Mouse (Mus musculus) embryonic stem cell, embryonic (primary cell): ENCODE data around the gene Ttbk1.

Source experiments
- CTCF ChIA-PET, 4 experiments: fragments of 300-600 bp in 2 of 4; fragments of 350-600 bp in 2 of 4; sonication (Branson Sonifier 250); formaldehyde crosslinking; loops; one replicate each; lab custom pipeline; 2022; ENCODE audit warnings: inconsistent platforms in 2 of 4; lab: Charles Lee
- POLR2A ChIA-PET, 4 experiments: fragments of 300-600 bp in 2 of 4; fragments of 350-600 bp in 2 of 4; sonication (Branson Sonifier 250); formaldehyde crosslinking; loops; one replicate each; lab custom pipeline; 2022; ENCODE audit warnings: antibody characterized with exemption in 4 of 4, inconsistent platforms in 1 of 4; lab: Charles Lee

Gene Ttbk1

DNA sequence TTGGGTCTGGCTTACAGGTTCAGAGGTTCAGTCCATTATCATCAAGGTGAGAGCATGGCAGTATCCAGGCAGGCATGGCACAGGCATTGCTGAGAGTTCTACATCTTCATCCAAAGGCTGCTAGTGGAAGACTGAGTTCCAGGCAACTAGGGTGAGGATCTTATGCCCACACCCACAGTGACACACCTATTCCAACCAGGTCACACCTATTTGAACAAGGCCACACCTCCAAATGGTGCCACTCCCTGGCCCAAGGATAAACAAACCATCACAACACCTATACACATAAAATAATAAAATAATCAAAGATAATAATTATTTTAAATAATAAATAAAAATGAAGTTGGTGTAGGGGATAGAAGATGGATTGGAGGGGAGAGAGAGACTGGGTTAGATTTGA is 8.6 kb upstream of the Ttbk1 start:
- ChIA-PET POLR2A (interaction anchor here in 3 of 4 experiments (0.5 to 3.0 kb wide), 46 partner anchors 7 to 422 kb away, joined by 3 to 23 read pairs (median 5); partner anchors contain the start of genes Ttbk1 (in 3 of the 3), Abcc10 (in 1 of the 3), Cul9 (in 1 of the 3) and Gtpbp2 (in 1 of the 3)), CTCF (interaction anchor here in 2 of 4 experiments (0.6 to 2.3 kb wide), 9 partner anchors 11 to 209 kb away, joined by 3 to 11 read pairs (median 5); partner anchors contain the start of gene Ppp2r5d (in 1 of the 2))

DNA sequence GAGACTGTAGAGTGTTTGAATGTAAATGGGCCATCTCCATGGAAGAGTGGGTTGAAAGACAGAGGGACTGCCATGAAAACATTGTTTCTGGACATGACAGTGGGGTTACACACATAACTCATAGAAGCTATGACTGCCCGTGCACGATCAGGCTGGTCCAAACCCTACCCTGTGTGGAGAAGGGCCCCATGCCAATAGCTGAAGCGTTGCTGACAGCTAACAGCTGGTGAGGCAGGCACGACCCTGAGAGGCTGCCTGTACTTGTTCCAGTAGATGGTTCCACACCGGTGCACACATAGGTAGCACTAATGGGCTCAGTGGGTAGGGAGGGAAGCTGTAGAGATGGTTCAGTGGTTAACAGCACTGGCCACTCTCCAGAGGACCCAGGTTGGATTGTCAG is 8.0 kb upstream of the Ttbk1 start:
- ChIA-PET POLR2A (interaction anchor here in 2 of 4 experiments (1.3 to 3.0 kb wide), 5 partner anchors 8 to 24 kb away, joined by 5 to 23 read pairs (median 6); partner anchors contain the start of gene Ttbk1 (in 2 of the 2)), CTCF (interaction anchor here in 1 of 4 experiments (2.3 kb wide), 1 partner anchor 59 kb away, joined by 11 read pairs; no protein-coding TSS in a partner anchor)

DNA sequence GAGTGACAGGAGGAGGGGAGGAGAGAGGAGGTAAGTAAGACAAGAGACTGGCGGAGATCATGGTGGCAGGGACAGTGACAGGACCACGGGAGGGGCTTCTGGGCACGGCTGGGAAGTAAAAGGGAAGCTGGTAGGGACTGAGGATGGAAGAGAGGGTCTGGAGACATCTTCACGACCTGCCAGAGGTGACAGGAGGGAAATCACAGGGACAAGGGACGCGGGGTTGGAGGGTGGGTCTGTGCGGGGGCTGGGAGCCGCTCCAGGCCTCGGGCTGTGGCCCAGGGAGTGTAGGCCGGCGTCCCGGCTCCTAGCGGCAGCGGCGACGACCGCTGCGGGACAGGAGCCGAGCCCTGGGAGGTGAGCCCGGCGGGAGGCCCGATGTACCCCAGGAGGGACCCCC is 480 bp downstream of the Ttbk1 start:
- POLR2A ChIA-PET, result interaction anchor here in 3 of 4 experiments (0.6 to 4.9 kb wide), 8 partner anchors 9 to 292 kb away, joined by 3 to 23 read pairs (median 4); partner anchors contain the start of gene Dnph1 (in 3 of the 3)

DNA sequence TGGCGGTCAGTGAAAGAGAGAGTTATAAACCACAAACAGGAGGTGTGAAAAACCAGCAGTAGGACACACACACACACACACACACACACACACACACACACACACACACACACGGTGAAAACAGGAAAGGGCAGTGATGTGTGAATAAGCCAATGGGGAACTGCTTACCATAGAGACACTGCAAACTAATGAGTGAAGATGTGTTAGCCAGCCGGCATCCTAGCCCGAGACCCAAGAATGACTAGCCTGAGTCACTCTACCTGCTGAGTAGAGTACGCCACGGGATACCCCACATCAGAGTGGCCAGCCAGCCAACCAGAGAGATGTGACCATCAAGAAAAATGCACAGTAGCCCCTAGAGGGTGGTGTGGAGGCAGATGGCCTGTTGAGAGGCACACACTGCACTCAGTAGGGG is 3.0 kb downstream of the Ttbk1 start:
- POLR2A ChIA-PET, result interaction anchor here in 3 of 4 experiments (0.5 to 4.9 kb wide), 16 partner anchors 12 to 522 kb away, joined by 3 to 23 read pairs (median 4); partner anchors contain the start of gene Dnph1 (in 3 of the 3)

More for the DNA sequence above, 480 bp downstream of the Ttbk1 start:
- CTCF ChIA-PET, result interaction anchor here (0.6 to 1.5 kb wide), 8 partner anchors 10 to 674 kb away, joined by 3 to 5 read pairs (median 4); partner anchors contain the start of gene Dnph1 (in 1 of the 4)

DNA sequence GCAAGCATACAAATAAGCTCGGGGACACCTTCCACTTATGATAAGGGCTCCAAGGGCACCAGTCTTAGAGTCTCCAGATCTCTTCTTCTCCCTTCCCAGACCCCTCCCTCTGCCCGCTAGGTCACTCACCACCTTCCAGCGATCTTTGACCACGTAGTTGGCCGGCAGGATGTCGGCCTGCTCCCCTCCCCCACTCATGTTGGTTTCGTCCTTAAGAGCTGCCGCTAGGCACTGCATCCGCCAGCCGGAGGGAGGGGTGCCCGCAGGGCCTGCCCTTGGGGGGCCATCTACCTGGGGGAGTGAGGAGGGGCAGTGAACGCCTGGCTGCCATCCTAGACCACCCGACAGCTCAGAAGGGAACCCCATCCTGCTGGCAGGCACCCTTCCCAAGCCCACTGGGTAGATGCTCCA is 3.4 kb downstream of the Ttbk1 start:
- ChIA-PET CTCF (interaction anchor here (0.5 to 1.9 kb wide), 12 partner anchors 13 to 1081 kb away, joined by 3 to 8 read pairs (median 4); partner anchors contain the start of gene Dnph1 (in 1 of the 4)), POLR2A (interaction anchor here in 3 of 4 experiments (0.5 to 4.9 kb wide), 16 partner anchors 12 to 179 kb away, joined by 3 to 23 read pairs (median 3); partner anchors contain the start of gene Dnph1 (in 3 of the 3))

More for the DNA sequence above, 3.0 kb downstream of the Ttbk1 start:
- CTCF ChIA-PET, result interaction anchor here (0.5 to 1.9 kb wide), 13 partner anchors 12 to 1082 kb away, joined by 3 to 8 read pairs (median 4); partner anchors contain the start of gene Dnph1 (in 1 of the 4)

DNA sequence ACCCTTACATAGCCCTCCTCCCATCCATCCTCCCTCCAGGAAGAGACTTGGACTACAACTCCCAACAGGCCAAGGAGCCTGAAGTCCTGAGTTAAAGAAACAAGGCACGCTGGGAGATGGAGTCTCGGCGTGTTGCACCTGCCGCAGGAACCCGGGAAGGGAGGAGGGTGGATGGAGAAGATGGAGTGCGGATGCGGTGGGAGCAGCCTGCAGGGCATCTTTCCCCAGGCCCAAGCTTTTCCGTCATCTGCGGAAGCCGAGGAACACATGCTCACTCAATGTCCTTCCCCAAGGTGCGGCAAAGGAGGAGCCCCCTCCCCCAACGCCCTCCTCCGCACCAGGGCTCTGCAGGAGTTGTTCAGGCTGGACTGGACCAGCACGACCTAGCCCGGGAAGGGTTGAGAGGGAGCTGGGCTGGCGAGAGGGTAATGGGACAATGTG is 3.9 kb downstream of the Ttbk1 start:
- CTCF ChIA-PET, result interaction anchor here in 3 of 4 experiments (0.5 to 1.9 kb wide), 9 partner anchors 13 to 548 kb away, joined by 4 to 8 read pairs (median 5); partner anchors contain the start of gene Dnph1 (in 1 of the 3)
- POLR2A ChIA-PET, result interaction anchor here in 3 of 4 experiments (0.5 to 4.9 kb wide), 13 partner anchors 12 to 167 kb away, joined by 3 to 23 read pairs (median 3); partner anchors contain the start of gene Dnph1 (in 3 of the 3)

DNA sequence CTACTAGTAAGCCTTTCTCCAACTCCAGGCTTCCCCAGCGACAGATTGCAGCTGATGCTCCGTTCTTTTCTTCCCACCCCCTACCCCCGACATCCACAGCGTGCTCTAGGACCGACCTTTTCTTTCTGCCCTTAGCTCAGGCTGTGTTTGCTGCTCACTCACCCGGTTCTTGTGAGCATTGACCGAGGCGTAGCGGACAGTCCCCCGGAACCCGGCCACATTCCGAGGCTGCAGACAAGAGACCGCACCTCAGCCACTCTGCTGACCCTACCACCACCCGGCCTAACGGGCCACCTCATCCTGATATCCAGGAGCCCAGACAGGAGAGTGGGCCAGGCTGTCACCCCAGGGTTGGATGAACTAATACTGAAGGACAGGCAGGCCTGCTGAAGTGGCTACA is 10.2 kb downstream of the Ttbk1 start:
- CTCF ChIA-PET, result interaction anchor here in 1 of 4 experiments (1.0 kb wide), 1 partner anchor 20 kb away, joined by 3 read pairs; no protein-coding TSS in a partner anchor
- POLR2A ChIA-PET, result interaction anchor here in 1 of 4 experiments (0.6 kb wide), 1 partner anchor 14 kb away, joined by 3 read pairs; no protein-coding TSS in a partner anchor

DNA sequence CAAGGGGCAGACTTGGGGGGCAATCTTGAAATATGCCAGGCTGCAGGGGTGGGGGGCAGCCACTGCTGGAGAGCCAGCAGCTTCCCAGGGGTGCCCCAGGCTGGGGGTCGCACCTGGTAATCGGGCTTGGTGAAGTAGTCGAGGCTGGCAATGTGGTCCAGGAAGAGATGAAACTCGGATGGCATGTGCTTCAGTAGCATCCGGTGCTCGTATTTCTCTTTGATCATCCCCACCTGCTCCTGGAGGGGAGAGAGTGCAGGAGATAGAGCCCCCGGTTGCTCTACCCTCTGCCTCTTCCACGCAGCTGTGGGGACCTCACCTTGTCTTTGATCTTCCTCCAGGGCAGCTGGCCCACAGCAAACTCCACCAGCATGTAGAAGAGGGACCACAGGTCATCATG is 10.9 kb downstream of the Ttbk1 start:
- CTCF ChIA-PET, result interaction anchor here in 1 of 4 experiments (1.0 kb wide), 1 partner anchor 19 kb away, joined by 3 read pairs; no protein-coding TSS in a partner anchor
- POLR2A ChIA-PET, result no interaction called here

DNA sequence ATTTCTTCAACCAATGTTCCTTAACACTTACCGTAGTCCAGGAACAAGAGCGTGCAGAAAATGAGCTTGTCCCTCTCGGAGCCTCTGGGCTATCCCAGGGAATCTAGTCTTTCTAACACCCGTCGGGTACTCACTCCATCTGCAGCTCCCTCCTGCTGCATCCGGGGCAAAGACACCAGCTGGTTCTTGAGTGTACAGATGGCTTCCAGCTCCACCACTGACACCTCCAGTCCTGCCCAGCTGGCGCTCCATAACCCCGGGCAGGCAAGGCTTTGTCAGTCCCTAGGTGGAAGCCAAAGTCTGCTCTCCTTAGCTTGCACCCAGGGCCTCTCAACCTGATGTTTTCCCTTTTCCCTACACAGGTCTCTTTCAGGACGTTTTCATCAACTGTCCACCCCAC is 19.6 kb downstream of the Ttbk1 start:
- ChIA-PET POLR2A (interaction anchor here in 2 of 4 experiments (0.9 to 1.3 kb wide), 2 partner anchors 10 kb away, joined by 3 to 4 read pairs; no protein-coding TSS in a partner anchor), CTCF (interaction anchor here in 2 of 4 experiments (0.6 to 0.8 kb wide), 3 partner anchors 10 to 180 kb away, joined by 3 to 4 read pairs (median 3); no protein-coding TSS in a partner anchor)

DNA sequence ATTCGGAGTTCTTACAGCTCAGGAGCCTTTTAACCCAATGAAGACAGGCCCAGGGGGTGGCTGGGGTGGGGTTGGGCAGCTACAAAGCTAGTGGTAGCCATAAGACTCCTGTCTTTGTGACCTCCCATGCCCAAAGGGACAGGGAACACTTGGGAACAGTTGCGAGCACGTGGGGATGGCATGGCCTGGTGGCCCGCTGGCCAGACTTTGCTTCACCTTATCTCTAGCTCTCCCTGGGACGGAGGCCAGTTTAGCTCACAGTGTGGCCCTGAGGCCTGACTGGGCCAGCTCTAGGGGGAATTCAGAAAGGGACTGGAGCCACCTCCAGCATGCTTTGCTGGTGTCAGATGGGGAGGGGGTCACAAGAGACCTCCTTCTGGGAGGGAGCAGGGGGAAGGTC is 25.2 kb downstream of the Ttbk1 start:
- ChIA-PET CTCF (interaction anchor here in 3 of 4 experiments (0.6 to 1.2 kb wide), 4 partner anchors 9 to 63 kb away, joined by 3 to 4 read pairs (median 3); partner anchors contain the start of gene Crip3 (in 1 of the 3)), POLR2A (interaction anchor here in 2 of 4 experiments (0.6 to 1.7 kb wide), 6 partner anchors 9 to 196 kb away, joined by 3 to 6 read pairs (median 4); partner anchors contain the start of gene Dnph1 (in 1 of the 2))

DNA sequence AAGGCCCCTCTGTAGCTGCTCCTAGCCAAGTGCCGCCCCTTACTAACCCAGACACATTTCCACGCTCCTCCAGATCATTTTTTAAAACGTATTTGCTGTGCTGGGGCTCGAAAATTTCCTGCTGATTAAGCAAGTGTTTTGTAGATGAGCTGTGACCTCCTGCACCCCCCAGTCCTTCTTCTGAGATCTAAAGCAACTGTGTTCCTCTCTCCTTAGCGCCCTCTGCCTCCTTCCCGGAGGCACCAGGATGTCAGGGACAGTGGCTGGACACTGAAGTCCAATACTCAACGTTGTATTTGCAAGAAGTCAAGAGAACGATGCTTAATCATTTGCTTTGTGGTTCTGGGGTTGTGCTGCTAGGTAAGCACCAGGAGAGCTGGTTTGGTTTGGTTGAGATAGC is 26.1 kb downstream of the Ttbk1 start:
- ChIA-PET CTCF (interaction anchor here (0.5 to 0.8 kb wide), 4 partner anchors 13 to 864 kb away, joined by 3 to 4 read pairs (median 3); no protein-coding TSS in a partner anchor), POLR2A (interaction anchor here in 3 of 4 experiments (0.5 to 1.7 kb wide), 8 partner anchors 8 to 387 kb away, joined by 3 to 6 read pairs (median 3); partner anchors contain the start of gene Dnph1 (in 1 of the 3))

DNA sequence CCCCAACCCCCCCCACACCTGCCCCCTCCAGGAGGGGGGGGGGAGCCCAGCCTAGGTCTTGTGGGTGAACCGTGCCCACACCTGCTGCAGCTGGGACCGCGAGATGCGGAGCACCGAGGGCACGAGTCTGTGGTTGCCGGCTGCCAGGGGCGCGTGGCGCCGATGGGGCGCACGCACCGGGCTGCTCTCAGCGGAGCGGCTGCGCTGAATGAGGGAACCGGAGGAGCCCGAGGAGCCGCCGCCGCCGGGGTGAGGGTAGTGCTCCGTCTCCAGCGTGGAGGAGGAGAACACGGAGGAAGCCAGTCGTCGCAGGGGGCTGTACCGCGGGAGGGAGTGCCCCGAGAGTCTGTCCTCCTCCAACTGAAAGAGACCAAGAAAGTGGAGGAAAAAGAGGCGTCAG is 26.8 kb downstream of the Ttbk1 start:
- POLR2A ChIA-PET, result interaction anchor here in 1 of 4 experiments (1.4 to 1.7 kb wide), 2 partner anchors 24 to 92 kb away, joined by 3 to 6 read pairs; no protein-coding TSS in a partner anchor
- CTCF ChIA-PET, result no interaction called here

DNA sequence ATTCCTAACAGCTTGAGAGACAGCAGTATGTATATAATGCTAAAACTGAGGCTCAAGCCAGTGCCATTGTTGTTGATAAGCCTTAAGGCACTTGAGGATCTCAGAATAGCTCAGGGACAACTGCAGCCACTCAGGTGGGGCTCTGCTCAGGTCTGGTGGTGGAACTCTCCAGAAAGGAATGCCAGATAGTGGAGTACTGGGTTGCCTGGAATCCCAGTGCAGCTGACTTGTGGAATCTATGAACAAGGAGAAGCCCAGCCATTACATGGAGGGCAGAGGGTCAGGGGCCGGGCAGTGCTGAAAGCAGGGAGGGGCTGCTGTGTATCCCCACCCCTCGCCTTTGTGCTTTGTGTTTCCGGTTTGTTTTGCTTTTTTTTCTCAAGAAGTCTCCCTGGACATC is 29.0 kb downstream of the Ttbk1 start:
- CTCF ChIA-PET, result interaction anchor here (0.6 to 2.3 kb wide), 30 partner anchors 9 to 781 kb away, joined by 3 to 12 read pairs (median 4); partner anchors contain the start of genes Slc22a7 (in 2 of the 4), Crip3 (in 1 of the 4) and Dnph1 (in 1 of the 4)
- POLR2A ChIA-PET, result interaction anchor here in 3 of 4 experiments (0.7 to 2.0 kb wide), 8 partner anchors 9 to 130 kb away, joined by 3 to 6 read pairs (median 4); partner anchors contain the start of genes Abcc10 (in 1 of the 3), Crip3 (in 1 of the 3) and Dnph1 (in 1 of the 3)

DNA sequence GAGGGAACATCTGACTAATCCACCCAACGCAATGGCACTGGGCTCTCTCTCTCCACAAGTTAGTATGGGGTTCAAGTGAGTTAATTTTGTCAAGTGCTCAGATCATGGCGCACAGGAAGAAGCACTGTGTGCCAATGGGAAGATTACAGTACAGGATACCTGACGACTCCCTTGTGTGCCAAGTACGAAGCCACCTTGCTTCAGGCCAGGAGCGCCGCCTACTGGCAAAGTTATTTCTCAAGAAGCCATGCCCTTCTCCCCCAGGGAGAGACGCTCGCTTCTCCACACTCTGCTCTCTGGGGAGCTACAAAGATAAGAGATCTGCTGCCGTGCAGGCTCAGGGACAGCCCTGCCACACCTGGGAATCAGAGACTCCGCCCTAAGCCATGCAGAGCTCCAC is 29.7 kb downstream of the Ttbk1 start:
- ChIA-PET CTCF (interaction anchor here (0.5 to 2.3 kb wide), 35 partner anchors 10 to 459 kb away, joined by 3 to 12 read pairs (median 4); partner anchors contain the start of genes Slc22a7 (in 2 of the 4), Crip3 (in 1 of the 4) and Dnph1 (in 1 of the 4)), POLR2A (interaction anchor here in 3 of 4 experiments (0.9 to 2.0 kb wide), 8 partner anchors 10 to 130 kb away, joined by 3 to 6 read pairs (median 4); partner anchors contain the start of genes Abcc10 (in 1 of the 3), Crip3 (in 1 of the 3) and Dnph1 (in 1 of the 3))

DNA sequence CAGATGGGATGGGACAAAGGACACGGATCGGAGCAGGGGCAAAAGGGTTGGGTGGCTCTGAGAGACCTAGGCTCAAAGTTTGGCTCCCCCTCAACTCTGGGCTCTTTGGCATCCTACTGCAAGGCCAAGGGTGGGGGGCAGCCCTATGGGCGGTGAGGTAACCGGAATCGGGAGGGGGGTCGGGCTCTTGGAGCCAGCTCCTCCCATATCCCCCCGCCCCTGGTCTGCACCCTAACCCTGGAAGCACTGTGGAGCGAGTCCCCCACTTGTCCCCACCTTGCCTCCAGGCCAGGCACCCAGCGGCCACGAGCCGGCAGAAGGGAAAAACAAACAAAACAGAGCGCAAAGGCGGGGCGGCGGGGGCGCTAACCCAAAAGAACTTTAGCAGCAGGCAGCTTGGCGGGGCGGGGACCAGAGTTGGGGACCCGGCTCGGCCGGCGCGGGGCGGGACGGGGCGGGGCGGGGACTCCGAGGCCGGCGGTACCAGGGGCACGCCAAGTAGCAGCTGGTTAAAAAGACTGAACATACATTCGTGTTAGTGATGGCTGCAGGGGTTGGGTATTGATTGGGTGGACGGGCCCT is 32.3 kb downstream of the Ttbk1 start:
- ChIA-PET POLR2A (interaction anchor here (0.7 to 4.2 kb wide), 10 partner anchors 11 to 426 kb away, joined by 3 to 17 read pairs (median 3); partner anchors contain the start of gene Slc22a7 (in 1 of the 4)), CTCF (interaction anchor here in 3 of 4 experiments (0.6 to 1.3 kb wide), 10 partner anchors 18 to 649 kb away, joined by 3 to 6 read pairs (median 4); no protein-coding TSS in a partner anchor)

DNA sequence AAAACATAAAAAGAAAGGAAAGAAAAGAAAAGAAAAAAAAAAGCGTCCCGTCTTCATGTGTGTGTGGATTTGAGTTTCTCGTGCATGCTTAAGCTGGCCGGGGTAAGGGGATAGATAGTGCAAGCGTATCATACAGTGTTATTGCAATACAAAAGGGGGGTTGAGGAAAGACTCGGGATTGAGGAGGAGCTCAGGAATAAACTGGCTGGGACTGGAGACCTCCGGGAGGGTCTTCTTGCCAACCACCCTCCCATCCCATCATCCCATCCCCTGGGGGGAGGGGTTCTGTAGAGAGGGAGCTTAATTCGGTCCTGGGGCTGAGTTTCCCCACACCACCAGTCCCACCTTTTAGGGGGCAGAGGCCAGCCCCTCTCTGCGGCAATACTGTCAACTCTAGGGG is 32.9 kb downstream of the Ttbk1 start:
- ChIA-PET CTCF (interaction anchor here (0.6 to 1.3 kb wide), 11 partner anchors 18 to 262 kb away, joined by 3 to 6 read pairs (median 4); partner anchors contain the start of gene Ptk7 (in 1 of the 4)), POLR2A (interaction anchor here (0.5 to 4.2 kb wide), 17 partner anchors 10 to 719 kb away, joined by 3 to 17 read pairs (median 3); partner anchors contain the start of genes 2310039H08Rik (in 1 of the 4), Ppp2r5d (in 1 of the 4), Ptk7 (in 1 of the 4) and Slc22a7 (in 1 of the 4))
